Mouse (Mus musculus) erythroblast, embryonic 14.5 days (primary cell): ENCODE measurements around the gene Atg16l1.

Experiments used
- GATA1 ChIP-seq: IDR thresholded peaks from 2 replicates; pipeline ENCODE4 v1.6.1; 2012; ENCODE audit warnings: low read length, inconsistent platforms, mixed read lengths
- TAL1 ChIP-seq: IDR thresholded peaks from 3 replicates; pipeline ENCODE4 v1.6.1; 2012; ENCODE audit warnings: low read length, inconsistent platforms, mixed read lengths

- no peak for TF ChIP-seq GATA1
- no peak for TF ChIP-seq TAL1
Measured at GRCm38 (mm10) chr1:87721382-87721781, 34.3 kb upstream of the Atg16l1 start.
